Mouse (Mus musculus) C2C12 (cell line): ENCODE data around the gene Ccnc. TPM values are rescaled to one million over a fixed set of nuclear protein-coding genes. Genes with fewer than 3 reads are reported as not detected.

ENCODE experiments used
- H3K27me3 ChIP-seq: one replicate; pipeline ENCODE4 v1.6.1; 2011; ENCODE audit not compliant: control insufficient read depth, insufficient read depth, insufficient read length
- H3K36me3 ChIP-seq: one replicate; pipeline ENCODE4 v1.6.1; 2011; ENCODE audit not compliant: control insufficient read depth, insufficient read depth
- H3K4me3 ChIP-seq: one replicate; pipeline ENCODE4 v1.5.1; 2011; ENCODE audit warnings: mild to moderate bottlenecking, control low read depth; ENCODE audit not compliant: poor library complexity, insufficient read depth, severe bottlenecking
- H3K79me2 ChIP-seq: one replicate; pipeline ENCODE4 v1.6.1; 2011; ENCODE audit not compliant: control insufficient read depth, insufficient read depth
- H3K79me3 ChIP-seq: one replicate; pipeline ENCODE4 v1.6.1; 2011; ENCODE audit warnings: low read depth, control low read depth
- H3ac ChIP-seq: one replicate; pipeline ENCODE3; 2011; ENCODE audit warnings: low read depth; ENCODE audit not compliant: control insufficient read depth, insufficient read length
- CEBPB ChIP-seq: IDR thresholded peaks from one replicate; pipeline ENCODE4 v1.6.1; 2011; ENCODE audit warnings: low read depth, mild to moderate bottlenecking, control low read depth, moderate library complexity
- CTCF ChIP-seq: IDR thresholded peaks from one replicate; pipeline ENCODE4 v1.5.1; 2011; ENCODE audit not compliant: control insufficient read depth, insufficient read depth, insufficient read length
- FOSL1 ChIP-seq: IDR thresholded peaks from one replicate; pipeline ENCODE4 v1.8.0; 2011; ENCODE audit warnings: mild to moderate bottlenecking, low read length; ENCODE audit not compliant: poor library complexity, insufficient read depth, severe bottlenecking
- MAX ChIP-seq: IDR thresholded peaks from one replicate; pipeline ENCODE4 v1.6.1; 2011; ENCODE audit warnings: mild to moderate bottlenecking, control low read depth
- MYOD1 ChIP-seq: IDR thresholded peaks from one replicate; pipeline ENCODE4 v1.6.1; 2011; ENCODE audit warnings: low read depth; ENCODE audit not compliant: control insufficient read depth, insufficient read length
- MYOG ChIP-seq: IDR thresholded peaks from one replicate; pipeline ENCODE4 v1.6.1; 2011; ENCODE audit not compliant: control insufficient read depth, insufficient read length; ENCODE audit errors: extremely low read depth
- USF1 ChIP-seq: IDR thresholded peaks from one replicate; pipeline ENCODE4 v1.6.1; 2011; ENCODE audit warnings: low read depth, mild to moderate bottlenecking, control low read depth, moderate library complexity
- polyA plus RNA-seq: library from polyadenylated mRNA; unstranded; fragments of >200 nt; fragmentation: generic; extraction: Trizol; gene quantifications from one replicate; pipeline ENCODE4 v1.2.1, GENCODE M21; 2012; ENCODE audit warnings: missing spikeins

Gene Ccnc
- polyA plus RNA-seq, 1 experiment, result 7.4 TPM

GRCm38 (mm10) chr4:21789836-21790235 is 62.3 kb downstream of the Ccnc start:
- H3K79me3 ChIP-seq, result no peaks in the 10 kb centered on the region
- H3K4me3 ChIP-seq, result no peak overlapping the region
- H3ac ChIP-seq, result no peak overlapping the region
- TF ChIP-seq MYOG, result no peak
- TF ChIP-seq MYOD1, result no peak
- TF ChIP-seq CEBPB, result no peak
- TF ChIP-seq MAX, result no peak
- no peak for TF ChIP-seq USF1
- no peak for TF ChIP-seq FOSL1
- TF ChIP-seq CTCF, result no peak
- H3K27me3 ChIP-seq, result no peaks in the 10 kb centered on the region
- no peaks in the 10 kb centered on the region for H3K79me2 ChIP-seq
- peaks cover 31% of the 10 kb centered on the region for H3K36me3 ChIP-seq

- Histone ChIP-seq H3ac (no peak overlapping the region), H3K36me3 (peaks cover 22% of the 10 kb centered on the region), H3K79me3 (no peaks in the 10 kb centered on the region), H3K4me3 (no peak overlapping the region), H3K79me2 (no peaks in the 10 kb centered on the region), H3K27me3 (no peaks in the 10 kb centered on the region)
- TF ChIP-seq MAX (no peak), MYOD1 (no peak), CTCF (no peak), FOSL1 (no peak), MYOG (no peak), CEBPB (no peak), USF1 (no peak)
These were observed 66.1 kb downstream of the Ccnc start for GRCm38 (mm10) chr4:21793631-21794030.

GRCm38 (mm10) chr4:21801013-21801412 is 73.5 kb downstream of the Ccnc start:
- no peak overlapping the region for H3K4me3 ChIP-seq
- H3K79me2 ChIP-seq, result no peaks in the 10 kb centered on the region
- H3K79me3 ChIP-seq, result no peaks in the 10 kb centered on the region
- H3ac ChIP-seq, result no peak overlapping the region
- H3K27me3 ChIP-seq, result no peaks in the 10 kb centered on the region
- peaks cover 67% of the 10 kb centered on the region for H3K36me3 ChIP-seq
- TF ChIP-seq CEBPB (no peak), MYOD1 (no peak), CTCF (no peak)

GRCm38 (mm10) chr4:21801620-21802019 is 74.1 kb downstream of the Ccnc start:
- Histone ChIP-seq H3K4me3 (no peak overlapping the region), H3K36me3 (peaks cover 69% of the 10 kb centered on the region), H3K79me3 (no peaks in the 10 kb centered on the region), H3ac (no peak overlapping the region), H3K79me2 (no peaks in the 10 kb centered on the region), H3K27me3 (no peaks in the 10 kb centered on the region)
- TF ChIP-seq FOSL1 (no peak), MAX (no peak), CEBPB (no peak), CTCF (no peak), MYOG (no peak), USF1 (no peak), MYOD1 (no peak)

- TF ChIP-seq FOSL1 (no peak), CEBPB (no peak), MYOG (no peak), USF1 (no peak), CTCF (no peak), MAX (no peak), MYOD1 (no peak)
- no peak overlapping the region for H3ac ChIP-seq
- no peaks in the 10 kb centered on the region for H3K79me3 ChIP-seq
- peaks cover 51% of the 10 kb centered on the region for H3K36me3 ChIP-seq
- no peak overlapping the region for H3K4me3 ChIP-seq
- no peaks in the 10 kb centered on the region for H3K79me2 ChIP-seq
- H3K27me3 ChIP-seq, result no peaks in the 10 kb centered on the region
These were observed 79.7 kb downstream of the Ccnc start for GRCm38 (mm10) chr4:21807204-21807603.

Other genes with a start within 250 kb of the Ccnc start
- gene Prdm13, start 41.7 kb upstream of the Ccnc start, polyA plus RNA-seq, result not detected
- gene Usp45, start 39.5 kb downstream of the Ccnc start, polyA plus RNA-seq, result 4.2 TPM
- gene Tstd3, start 39.5 kb downstream of the Ccnc start, polyA plus RNA-seq, result 6.4 TPM
- gene Pnisr, start 119.9 kb downstream of the Ccnc start, polyA plus RNA-seq, result 9.3 TPM
- 11.3 TPM for gene Coq3, start 152.0 kb downstream of the Ccnc start, polyA plus RNA-seq
- gene Faxc, start 203.6 kb downstream of the Ccnc start, polyA plus RNA-seq, result 7.3 TPM